Mouse (Mus musculus): ENCODE data around the gene Nfkbil1.
A peak's percentile ranks its signal among the peaks of the same experiment; 100 is the strongest.
"Not testable (repeated sequence)": the region's sequence is repeated elsewhere in the genome, so short reads cannot be mapped to it uniquely, and the experiment has no call there.

Gene Nfkbil1

GRCm38 (mm10) chr17:35234090-35234489, 1.5 kb downstream of the Nfkbil1 start:
- not testable (repeated sequence) for DNase-seq

GRCm38 (mm10) chr17:35233114-35233980, 2.2 kb downstream of the Nfkbil1 start, which contains the start of gene Atp6v1g2:
Gene Atp6v1g2, plus strand, starts transcription at chr17:35233660.
- DNase-seq = peak; percentile 40

DNA sequence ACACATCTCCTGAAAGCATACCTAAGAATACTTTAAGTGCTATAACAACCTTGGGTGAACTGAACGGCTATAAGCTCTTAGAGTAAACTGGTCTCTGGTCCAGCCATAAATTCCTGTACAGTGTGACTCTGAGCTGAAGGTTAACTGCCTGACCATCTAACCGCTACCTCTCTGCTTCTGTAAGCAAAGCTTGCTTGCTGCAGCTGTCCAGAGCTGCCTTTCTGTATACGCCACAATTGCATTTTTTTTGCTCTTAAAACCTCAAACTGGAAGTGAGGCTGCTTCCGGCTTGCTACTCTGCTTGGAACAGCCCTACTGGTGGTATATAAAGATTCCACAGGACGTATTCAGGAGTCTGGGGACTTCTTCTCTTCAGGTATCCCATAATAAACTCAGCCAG, 2.9 kb downstream of the Nfkbil1 start:
- DNase-seq = peak; percentile 70

- DNase-seq = peak; percentile 90
Observed at GRCm38 (mm10) chr17:35232043-35232442, 3.5 kb downstream of the Nfkbil1 start.

DNA sequence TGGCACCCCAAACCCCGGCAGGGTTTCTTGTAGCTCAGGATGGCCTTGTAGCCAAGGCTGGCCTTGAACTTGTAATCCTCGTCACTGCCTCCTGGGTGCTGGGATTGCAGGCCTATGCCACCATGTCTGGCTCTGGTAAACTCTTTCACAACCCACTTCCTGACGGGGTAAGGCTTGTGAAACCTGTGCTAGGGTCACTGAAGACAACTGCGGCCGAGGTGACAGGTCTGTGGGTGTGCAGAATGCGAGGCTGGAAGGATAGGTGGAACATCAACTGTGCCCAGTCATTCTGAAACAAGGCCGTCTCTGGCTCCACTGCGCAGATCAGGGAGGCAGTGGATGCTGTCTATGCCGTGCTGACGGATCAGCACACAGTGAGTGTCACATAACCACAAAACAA, 4.6 kb downstream of the Nfkbil1 start:
- no peak for DNase-seq

DNA sequence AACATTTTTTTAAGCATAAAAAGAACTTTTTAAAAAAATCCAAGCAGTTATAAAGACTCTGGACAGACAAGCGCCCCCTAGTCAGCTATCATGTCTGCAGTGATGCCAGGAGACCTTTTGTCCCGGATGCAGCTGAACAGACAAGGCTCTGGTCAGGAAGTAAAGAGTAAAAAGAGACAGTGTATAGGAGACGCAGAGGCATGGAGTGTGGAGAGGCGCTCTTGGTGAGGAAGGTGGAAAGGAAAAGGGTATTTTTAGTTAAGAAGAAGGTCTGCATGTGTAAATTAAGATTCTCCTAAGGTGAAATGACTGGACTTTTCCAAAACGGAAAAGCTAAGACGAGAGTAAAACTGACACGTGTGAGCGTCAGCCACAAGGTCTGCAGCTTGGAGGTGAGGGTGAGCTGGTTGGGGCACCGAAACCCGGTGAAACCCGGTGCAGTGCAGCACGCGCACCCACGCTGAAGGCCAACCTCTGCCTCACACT, 9.0 kb downstream of the Nfkbil1 start:
- DNase-seq = peak; percentile 60

DNA sequence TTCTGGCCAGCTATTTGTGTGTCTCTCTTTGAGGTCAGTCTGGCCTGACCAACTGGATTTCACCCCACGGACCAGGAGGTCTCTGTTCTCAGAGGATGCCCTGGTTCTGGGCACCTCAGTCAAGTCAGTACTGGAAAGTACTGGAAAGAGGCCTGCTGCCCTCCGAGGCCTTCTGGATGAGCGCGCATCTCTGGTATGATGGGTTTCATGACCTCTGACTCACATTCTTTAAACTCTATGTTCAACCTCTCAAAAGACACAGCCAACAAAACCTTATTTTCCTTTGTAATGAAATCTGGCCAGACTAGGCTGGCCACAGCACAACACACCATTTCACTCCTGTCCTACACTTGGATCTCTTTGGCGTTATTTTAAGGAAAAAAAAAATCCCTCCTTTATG, 10.1 kb downstream of the Nfkbil1 start:
- DNase-seq = no peak

DNA sequence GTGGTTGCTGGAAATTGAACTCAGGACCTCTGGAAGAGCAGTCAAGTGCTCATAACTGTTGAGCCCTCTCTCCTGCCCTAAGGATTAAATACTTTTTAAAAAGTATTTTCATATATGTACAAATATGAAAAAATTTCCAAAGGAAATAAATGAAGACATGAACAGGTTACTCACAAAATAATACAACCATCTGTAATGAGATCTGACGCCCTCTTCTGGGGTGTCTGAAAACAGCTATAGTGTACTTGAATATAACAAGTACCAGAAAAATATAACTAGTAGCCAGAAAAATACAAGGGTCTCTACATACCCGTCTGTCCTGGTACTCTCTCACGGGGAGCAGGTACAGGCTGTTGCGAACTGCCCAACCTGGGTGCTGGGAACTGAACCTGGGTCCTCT, 11.0 kb downstream of the Nfkbil1 start:
- no peak for DNase-seq

DNA sequence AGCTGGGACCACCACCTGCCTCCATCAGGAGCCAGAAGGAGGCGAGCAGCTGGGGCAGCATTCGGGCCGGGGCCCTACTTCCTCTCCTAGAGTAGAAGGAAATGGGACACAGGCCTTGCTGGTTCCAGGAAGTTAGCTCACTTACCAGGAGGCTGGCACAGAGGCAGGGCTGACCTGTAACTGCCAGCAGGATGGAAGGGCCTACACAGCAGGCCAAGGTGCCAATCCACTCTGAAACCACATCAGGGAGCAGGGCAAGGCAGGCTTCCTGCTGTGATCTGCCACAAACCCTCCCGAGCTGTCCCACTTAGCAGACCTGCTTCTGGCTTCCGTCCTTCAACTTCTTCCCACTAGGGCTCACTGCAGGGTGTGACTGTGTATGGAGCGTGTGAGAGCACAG, 13.3 kb downstream of the Nfkbil1 start:
- DNase-seq = peak; percentile 76

DNA sequence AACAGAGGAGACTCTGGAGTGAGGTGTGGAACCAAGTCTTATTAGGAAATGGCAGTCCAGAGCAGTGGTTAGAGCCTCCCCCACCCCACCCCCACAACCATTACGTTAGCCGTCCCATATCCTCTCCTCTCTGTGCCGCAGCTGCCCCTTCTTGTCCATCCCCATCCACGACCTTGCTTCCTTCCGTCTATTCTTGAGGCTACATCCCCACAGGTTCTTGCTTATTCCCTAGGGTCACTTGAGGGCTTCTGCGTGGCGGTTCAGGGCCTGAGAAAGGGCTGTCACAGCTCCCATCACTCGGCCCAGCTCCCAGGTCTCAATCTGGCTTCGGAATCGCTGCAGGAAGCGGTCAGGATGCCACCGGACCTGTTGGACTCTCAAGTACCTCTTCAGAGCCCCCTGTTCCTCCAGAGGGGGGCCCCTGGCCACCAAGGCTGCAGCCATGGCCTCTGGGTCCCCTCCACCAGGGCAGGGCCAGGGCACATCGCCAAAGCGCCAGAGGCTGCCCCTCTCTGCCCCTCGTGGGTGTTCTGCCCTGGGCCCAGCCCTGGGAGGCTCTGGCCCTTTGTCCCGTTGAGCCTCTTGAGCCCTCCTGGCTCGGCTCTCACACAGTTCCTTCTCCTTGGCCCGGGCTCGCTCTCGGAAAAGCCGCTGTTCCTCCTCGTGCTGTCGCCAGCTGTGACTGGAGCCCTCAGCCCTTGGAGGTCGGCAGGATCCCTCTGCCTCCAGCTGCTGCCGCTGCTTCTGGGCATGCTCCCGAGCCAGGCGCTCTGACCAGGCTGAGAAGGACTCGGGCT, 15.2 kb downstream of the Nfkbil1 start, which contains the start of gene Gm16181:
Gene Gm16181 (plus strand): TSS at position 679 of the 797 bp plus-strand sequence.
- no peak for DNase-seq

GRCm38 (mm10) chr17:35219601-35220041, 16.0 kb downstream of the Nfkbil1 start:
- DNase-seq = peak; percentile 74

GRCm38 (mm10) chr17:35218516-35219193, 16.9 kb downstream of the Nfkbil1 start:
- peak; percentile 48 for DNase-seq

GRCm38 (mm10) chr17:35213071-35213470, 22.5 kb downstream of the Nfkbil1 start:
- DNase-seq = no peak

DNA sequence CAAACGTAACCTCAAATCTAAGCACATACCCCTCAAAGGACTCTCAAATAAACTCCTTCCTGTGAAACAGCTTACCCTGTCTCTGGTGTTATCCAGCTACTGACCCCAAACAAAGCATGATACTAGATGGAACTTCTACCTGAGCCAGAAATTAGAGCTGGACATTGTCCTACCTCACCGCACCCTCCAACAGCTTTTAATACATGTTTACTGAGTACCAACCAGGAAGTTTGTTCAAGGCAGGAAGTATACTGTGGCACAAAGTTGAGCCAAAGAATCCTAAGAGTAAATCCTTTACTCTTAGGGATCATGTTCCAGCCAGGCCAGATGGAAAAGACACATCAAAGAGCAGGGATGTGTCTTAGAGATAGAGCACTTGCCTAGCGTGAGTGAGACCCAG, 25.0 kb downstream of the Nfkbil1 start:
- no peak for DNase-seq

- peak; percentile 49 for DNase-seq
Observed at GRCm38 (mm10) chr17:35209785-35210535, 25.6 kb downstream of the Nfkbil1 start.

DNA sequence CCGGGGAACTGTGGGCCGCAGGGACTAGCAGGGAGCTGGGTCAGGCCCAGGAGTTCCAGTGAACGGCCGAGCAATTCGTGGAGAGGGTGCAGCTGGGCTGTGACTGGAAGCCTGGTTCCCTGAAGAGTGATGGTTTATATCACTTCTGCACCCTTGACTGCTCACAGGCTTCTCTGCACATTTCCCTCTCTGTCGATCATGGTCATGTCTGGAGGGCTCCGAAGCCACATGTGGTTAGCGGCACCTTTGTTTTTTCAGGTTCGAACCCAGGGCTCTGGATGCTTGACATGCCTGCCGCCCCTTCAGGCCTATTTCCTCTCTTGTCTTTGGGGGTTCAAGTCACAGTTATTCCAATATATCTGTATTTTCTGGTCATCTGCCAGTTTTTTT, 30.2 kb downstream of the Nfkbil1 start:
- DNase-seq = no peak

- DNase-seq = peak; percentile 81
Observed at GRCm38 (mm10) chr17:35204494-35205379, 30.9 kb downstream of the Nfkbil1 start, which contains the start of gene Lta. Gene Lta, minus strand, starts transcription at chr17:35205351.

DNA sequence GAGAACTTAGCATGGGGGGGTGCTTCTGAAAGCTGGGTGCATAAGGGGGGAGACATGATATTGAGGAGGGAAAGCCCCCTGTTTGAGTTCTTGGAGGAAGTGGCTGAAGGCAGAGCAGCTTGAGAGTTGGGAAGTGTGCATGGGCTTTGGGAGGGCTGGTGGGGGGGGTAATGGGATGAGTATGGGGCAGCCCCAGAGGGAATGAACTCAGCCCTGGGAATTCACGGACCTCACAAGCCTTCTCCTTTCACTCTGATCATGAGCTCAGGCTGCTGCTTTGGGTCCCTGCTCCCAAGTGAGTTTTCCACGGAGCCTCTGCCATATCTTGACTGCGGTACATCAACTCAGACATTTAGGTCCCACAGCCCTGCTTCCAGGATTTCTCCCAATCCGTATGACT, 33.1 kb downstream of the Nfkbil1 start:
- DNase-seq = no peak

GRCm38 (mm10) chr17:35201787-35202186, 33.8 kb downstream of the Nfkbil1 start, which contains the start of gene Tnf:
Gene Tnf, minus strand, starts transcription at chr17:35202007.
- DNase-seq = peak; percentile 79

DNA sequence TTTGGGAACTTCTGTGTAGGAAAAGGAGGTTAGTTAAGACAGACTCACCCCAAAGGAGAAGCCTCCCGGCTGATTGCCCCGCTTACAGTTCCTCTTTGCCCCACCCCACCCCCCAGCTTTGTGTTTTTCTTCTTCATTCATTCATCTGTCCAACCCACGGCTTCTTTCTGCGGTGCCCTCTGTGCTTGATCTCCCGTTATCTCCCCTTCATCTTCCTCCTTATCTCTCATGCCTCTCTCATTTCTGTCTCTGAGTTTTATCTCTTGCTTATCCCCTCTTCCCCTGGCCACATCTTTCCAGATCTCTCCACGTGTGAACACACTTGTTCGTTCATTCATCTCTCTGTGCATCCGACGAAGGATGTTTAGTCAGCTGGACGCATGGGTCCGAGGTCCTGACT, 34.5 kb downstream of the Nfkbil1 start:
- no peak for DNase-seq

GRCm38 (mm10) chr17:35200398-35200797, 35.2 kb downstream of the Nfkbil1 start:
- DNase-seq = peak; percentile 82

All from thymus, postnatal 25 days (tissue).